Mouse (Mus musculus): ENCODE measurements around the gene Terf2.
"Not testable (repeated sequence)": the region's sequence is repeated elsewhere in the genome, so short reads cannot be mapped to it uniquely, and the experiment has no call there.

The Terf2 gene

DNA sequence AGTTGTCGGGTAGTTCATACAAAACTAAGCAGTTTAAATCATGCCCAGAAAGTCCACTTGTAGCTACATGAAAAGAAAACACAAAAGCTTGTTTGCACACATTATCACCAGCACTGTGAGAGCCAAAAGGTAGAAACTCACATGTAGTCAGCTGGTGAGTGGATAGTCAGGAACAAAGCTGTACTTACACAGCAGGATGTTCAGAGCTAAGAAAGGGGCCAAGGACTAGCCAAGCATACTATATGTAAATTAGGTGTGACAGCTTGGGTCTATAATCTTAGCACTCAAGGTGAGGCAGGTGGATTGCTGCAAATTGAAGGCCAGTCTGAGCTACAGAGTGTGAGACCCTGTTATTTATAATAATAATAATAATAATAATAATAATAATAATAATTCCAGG lies 33.7 kb downstream of the Terf2 start:
- DNase-seq (ENCODE audit: low read depth, low spot score), result no peak

DNA sequence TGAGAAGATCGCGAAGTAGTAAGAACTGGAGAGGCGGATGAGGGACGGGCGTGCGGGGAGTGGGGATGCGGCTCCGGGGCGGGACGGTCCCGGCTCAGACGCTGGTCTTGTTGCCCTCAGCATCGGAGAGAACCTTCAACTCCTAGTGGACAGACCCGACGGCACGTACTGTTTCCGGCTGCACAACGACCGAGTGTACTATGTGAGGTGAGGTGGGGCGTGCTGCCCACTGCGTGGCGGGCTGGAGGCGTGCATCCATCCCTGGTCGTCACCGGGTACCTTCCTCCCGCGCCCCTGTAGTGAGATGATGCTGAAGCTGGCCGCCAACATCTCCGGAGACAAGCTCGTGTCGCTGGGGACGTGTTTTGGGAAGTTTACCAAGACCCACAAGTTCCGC lies 39.4 kb downstream of the Terf2 start:
- DNase-seq (ENCODE audit: low read depth, low spot score), result no peak

GRCm38 (mm10) chr8:107056076-107056972 lies 40.0 kb downstream of the Terf2 start, which contains the start of the genes Cog8 and Nip7:
TSS of gene Cog8 (minus strand) at chr8:107056689.
TSS of gene Nip7 (plus strand) at chr8:107056877.
- DNase-seq (ENCODE audit: low read depth, low spot score), result peak; percentile 96

- DNase-seq (ENCODE audit: low read depth, low spot score), result no peak
Observed at GRCm38 (mm10) chr8:107052046-107052445, 44.3 kb downstream of the Terf2 start.

DNA sequence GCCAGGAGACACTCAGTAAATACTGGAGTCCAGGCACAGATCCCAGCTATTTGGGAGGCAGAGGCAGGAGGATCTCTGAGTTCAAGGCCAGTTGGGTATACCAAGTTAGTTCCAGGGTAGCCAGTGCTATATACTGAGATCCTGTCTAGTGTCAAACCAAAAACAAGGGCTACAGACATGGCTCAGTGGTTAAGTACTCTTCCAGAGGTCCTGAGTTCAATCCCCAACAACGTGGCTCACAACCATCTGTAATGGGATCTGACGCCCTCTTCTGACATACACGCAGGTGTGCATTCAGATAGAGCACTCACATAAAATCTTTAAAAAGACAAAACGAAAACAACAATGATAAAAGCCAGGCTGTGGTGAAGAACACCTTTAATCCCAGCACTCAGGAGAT lies 46.9 kb downstream of the Terf2 start:
- no peak for DNase-seq (ENCODE audit: low read depth, low spot score)

DNA sequence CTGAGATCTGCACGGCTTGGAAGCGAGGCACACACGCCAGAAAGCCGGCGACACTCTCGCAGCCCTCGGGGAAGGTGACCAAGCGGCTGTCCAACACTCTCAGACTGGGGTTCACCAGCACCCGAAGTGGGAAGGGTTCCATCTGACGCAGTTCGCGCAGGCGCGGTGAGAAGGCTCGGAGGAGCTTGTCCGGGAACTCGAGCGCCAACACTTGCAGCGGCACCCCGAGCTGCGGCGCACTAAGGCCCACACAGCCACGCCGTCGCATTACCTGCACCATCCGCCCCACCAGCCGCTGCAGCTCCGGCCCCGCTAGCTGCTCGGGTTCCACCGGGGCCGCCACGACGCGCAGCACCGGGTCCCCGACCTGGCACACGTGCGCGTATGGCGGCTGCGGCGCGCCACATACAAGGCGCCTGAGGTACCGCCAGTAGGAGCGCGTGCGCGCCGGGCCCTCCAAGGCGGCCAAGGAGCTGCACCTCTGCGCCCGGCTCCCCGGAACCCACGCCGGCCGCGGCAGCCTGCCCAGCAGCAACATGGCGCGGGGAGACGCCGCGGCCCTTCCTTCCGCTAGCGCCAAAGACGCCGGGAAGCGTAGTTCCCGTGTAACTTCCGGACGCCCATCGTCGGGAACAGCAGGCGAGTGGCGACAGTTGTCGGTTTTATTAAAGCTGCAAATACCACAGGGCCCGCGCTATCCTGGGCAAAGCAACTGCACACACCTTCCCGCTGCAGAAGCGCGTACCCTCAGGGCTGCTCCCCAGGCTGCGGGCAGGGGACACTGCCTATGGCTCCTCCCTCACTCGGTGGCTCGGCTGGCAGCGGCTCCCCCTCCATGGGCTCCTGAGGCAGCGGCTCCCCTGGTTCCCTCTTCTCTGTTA lies 48.0 kb downstream of the Terf2 start, which contains the start of gene Pdf:
Pdf (minus strand) TSS at position 554 of the 881 bp plus-strand sequence.
- peak; percentile 67 for DNase-seq (ENCODE audit: low read depth, low spot score)

DNA sequence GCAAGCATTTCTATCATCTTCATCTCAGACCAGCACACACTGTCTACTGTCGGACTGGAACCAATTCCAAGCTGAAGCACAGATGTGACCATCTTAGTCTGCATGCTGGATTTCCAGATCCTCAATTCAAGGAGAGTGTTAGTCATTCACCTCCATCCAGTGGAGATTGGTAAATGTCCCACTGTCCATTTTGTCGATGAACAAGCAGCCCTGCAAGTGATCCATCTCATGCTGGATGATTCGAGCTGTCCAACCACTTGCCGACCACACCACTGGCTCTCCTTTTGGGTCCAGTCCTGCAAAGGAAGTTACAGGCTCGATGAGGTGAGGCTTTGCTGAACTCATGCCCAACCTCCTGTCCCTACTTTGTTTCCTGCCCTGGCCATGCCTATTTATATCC lies 49.4 kb downstream of the Terf2 start:
- DNase-seq (ENCODE audit: low read depth, low spot score), result no peak

GRCm38 (mm10) chr8:107045478-107045877 lies 50.9 kb downstream of the Terf2 start:
- no peak for DNase-seq (ENCODE audit: low read depth, low spot score)

DNA sequence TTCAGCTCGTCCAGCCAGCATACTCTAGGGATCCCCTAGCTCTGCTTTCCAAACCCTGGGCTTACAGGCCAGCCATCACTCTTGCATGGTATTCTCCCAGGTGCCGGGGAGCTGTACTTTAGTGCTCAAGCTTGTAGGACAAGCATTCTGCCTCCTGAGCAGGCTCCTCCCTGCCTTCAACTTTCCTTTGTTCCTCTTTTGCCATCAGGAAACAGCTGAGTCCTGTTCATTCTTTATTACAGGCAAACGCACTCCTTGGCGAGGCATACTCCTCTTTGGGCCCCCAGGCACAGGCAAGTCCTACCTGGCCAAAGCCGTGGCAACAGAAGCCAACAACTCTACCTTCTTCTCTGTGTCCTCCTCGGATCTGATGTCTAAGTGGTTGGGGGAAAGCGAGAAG lies 55.7 kb downstream of the Terf2 start:
- DNase-seq (ENCODE audit: low read depth, low spot score), result no peak

GRCm38 (mm10) chr8:107036626-107037025 lies 59.7 kb downstream of the Terf2 start:
- no peak for DNase-seq (ENCODE audit: low read depth, low spot score)

GRCm38 (mm10) chr8:107035641-107036040 lies 60.7 kb downstream of the Terf2 start:
- DNase-seq (ENCODE audit: low read depth, low spot score), result no peak

GRCm38 (mm10) chr8:107033609-107034008 lies 62.7 kb downstream of the Terf2 start:
- DNase-seq (ENCODE audit: low read depth, low spot score), result not testable (repeated sequence)

DNA sequence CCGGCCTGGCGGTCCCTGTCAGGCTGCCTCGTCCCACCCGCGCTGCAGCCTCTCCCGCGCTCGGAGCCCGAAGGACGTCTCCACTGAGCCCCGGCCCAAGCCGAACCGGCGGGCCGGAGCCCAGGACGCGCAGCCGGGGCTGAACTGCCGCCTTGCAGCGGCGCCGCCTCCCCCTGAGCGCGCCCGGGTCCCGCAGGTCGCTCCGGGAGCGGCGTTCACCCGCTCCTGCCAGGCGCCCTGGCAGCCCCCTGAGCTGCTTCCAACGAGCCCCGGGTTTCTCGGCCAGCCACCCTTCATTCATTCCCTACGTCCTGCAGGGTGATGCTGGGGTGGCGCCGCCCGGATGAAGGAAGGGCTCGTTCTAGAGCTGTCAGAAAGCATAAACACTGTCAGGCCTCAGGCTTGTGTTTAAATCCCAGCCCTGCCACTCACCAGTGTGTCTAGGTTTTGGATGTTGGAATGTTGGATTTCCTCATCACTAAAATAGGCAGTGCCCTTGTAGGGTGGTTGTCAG lies 64.7 kb downstream of the Terf2 start:
- no peak for DNase-seq (ENCODE audit: low read depth, low spot score)

GRCm38 (mm10) chr8:107030650-107031576 lies 65.4 kb downstream of the Terf2 start, which contains the start of gene Vps4a:
TSS of gene Vps4a (plus strand) at chr8:107031222.
- peak; percentile 72 for DNase-seq (ENCODE audit: low read depth, low spot score)

DNA sequence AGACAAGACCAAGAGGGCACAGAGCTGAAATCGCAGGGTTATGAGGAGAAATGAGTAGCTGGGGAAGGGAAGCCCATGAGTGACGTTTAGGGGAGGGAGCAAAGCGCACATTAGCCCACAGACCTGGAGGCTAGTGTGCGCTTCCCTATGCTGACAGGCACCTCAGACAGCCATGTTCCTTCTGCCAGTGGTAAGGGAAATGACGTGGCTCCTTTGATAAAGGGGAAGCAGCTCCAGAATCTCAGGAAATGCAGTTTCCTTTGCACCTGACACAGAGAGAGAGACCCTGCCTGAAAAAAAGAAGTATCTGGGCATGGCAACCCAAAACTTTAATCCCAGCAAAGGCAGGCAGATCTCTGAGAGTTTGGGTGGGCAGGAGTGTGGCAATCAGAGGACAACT lies 66.3 kb downstream of the Terf2 start:
- DNase-seq (ENCODE audit: low read depth, low spot score), result no peak

DNA sequence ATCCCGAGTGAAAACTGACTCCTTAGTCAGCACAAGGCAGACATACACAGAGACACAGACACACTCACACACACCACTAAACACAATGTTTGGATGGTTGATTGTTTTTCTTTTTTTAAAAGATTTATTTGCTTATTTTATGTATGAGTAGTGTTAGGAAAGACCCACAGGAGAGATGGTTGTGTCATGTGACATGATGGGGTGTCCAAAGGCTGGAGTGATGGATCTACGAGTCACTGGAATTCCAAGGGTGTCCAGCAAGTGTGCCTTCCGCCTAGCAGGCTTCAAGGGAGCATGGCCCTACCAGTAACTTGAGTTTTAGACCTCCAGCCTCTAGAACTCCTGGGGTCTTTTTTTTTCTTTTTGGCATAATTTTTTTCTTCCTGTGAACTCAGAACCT lies 67.0 kb downstream of the Terf2 start:
- DNase-seq (ENCODE audit: low read depth, low spot score), result no peak

GRCm38 (mm10) chr8:107023479-107023878 lies 72.9 kb downstream of the Terf2 start:
- DNase-seq (ENCODE audit: low read depth, low spot score), result no peak

All from brain, embryonic 18.5 days (tissue).